Comparison of ENCODE assay signal across 8 mouse cellular contexts in the genomic region with DNA sequence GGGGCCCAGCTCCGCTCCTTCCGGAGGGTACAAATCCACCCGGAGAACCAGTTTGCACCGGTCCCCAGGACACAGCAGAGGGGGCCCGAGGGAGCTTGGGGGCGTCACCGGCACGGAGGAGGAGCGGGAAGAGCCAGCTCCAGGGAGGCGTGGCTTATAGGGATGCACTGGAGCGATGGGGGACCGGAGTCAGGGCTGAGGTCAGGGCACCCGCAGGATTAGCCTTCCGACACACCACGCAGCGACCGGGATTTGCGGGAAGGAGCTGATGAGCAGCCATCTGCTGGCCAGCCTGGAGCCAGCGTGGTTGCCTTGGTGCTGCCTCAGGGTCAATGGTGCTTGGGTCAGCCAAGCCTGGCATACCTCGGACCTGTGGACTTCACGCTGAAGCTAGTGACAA. TPM values are rescaled to one million over a fixed set of nuclear protein-coding genes. Genes with fewer than 3 reads are reported as not detected.
DNase-seq lines count a peak whose midpoint lies in the region; ATAC-seq lines count a peak whose summit lies in the region.

No protein-coding gene starts in this region.

- peak overlapping the region; percentile 75 for H3K4me2 ChIP-seq in midbrain, embryonic 12.5 days (replicated peaks)

- peak overlapping the region; percentile 59; the same call in 1 of the 2 replicates for H3K9ac ChIP-seq in midbrain, embryonic 12.5 days (replicated peaks)

- peaks cover 25% of the 10 kb centered on the region for H3K27me3 ChIP-seq in forebrain, embryonic 10.5 days (ENCODE audit: poor library complexity, severe bottlenecking)
- peaks cover 17% of the 10 kb centered on the region; the same call in 1 of the 2 replicates for H3K27me3 ChIP-seq in midbrain, embryonic 12.5 days

- DNase-seq in kidney, adult 18-20 months = peak; percentile 30
- no peak for DNase-seq in kidney, adult 8-10 months
- peak; percentile 62 for DNase-seq in forebrain, embryonic 10.5 days (ENCODE audit: extremely low spot score, low spot score)
- peak; percentile 63 for DNase-seq in kidney, postnatal 10 days
- DNase-seq in layer of hippocampus, adult 18-20 months (ENCODE audit: low spot score in 2 of 2) = no peak

- no peaks in the 10 kb centered on the region for H3K4me1 ChIP-seq in brown adipose tissue, adult 24 weeks (ENCODE audit: control insufficient read depth, insufficient read depth, insufficient read length, low read length)
- H3K4me1 ChIP-seq in forebrain, embryonic 10.5 days = peaks cover 13% of the 10 kb centered on the region
- H3K4me1 ChIP-seq in midbrain, embryonic 12.5 days = peaks cover 15% of the 10 kb centered on the region

- WGBS in forebrain, embryonic 10.5 days = 2% methylated on average over 21 of the region's 21 CpGs
- WGBS in midbrain, embryonic 12.5 days = 0% methylated on average over 21 of the region's 21 CpGs

- ATAC-seq in midbrain, embryonic 12.5 days (ENCODE audit: low FRiP score, low read depth) = peak; percentile 75
- no peak for ATAC-seq in activated CD4-positive, CD25-positive, alpha-beta regulatory T cell, adult 4 months

- no peaks in the 10 kb centered on the region for H3K36me3 ChIP-seq in forebrain, embryonic 10.5 days (replicated peaks)
- H3K36me3 ChIP-seq in midbrain, embryonic 12.5 days = no peaks in the 10 kb centered on the region

- no peak overlapping the region for H3K27ac ChIP-seq in brown adipose tissue, adult 24 weeks (replicated peaks; ENCODE audit: low read depth, low read length)
- H3K27ac ChIP-seq in forebrain, embryonic 10.5 days = peak overlapping the region; percentile 77
- H3K27ac ChIP-seq in midbrain, embryonic 12.5 days (replicated peaks) = no peak overlapping the region

- H3K4me3 ChIP-seq in brown adipose tissue, adult 24 weeks (ENCODE audit: insufficient read depth, low read depth, low read length) = peak overlapping the region; percentile 41; the same call in 1 of the 2 replicates
- peak overlapping the region; percentile 57 for H3K4me3 ChIP-seq in forebrain, embryonic 10.5 days
- peak overlapping the region; percentile 39 for H3K4me3 ChIP-seq in midbrain, embryonic 12.5 days

- H3K9me3 ChIP-seq in forebrain, embryonic 10.5 days = no peaks in the 10 kb centered on the region
- H3K9me3 ChIP-seq in midbrain, embryonic 12.5 days = no peaks in the 10 kb centered on the region

RNA-seq across cellular contexts. Expression of gene H3f3a, which starts 19.6 kb away (rescaled TPM):
- 412 and 419 TPM in 2 replicates for polyA plus RNA-seq in brown adipose tissue, adult 24 weeks (2012; ENCODE audit: insufficient read depth, insufficient read length, missing spikeins)
- 2,460 and 2,659 TPM in 2 replicates for polyA plus RNA-seq in forebrain, embryonic 10.5 days (2016; fragmentation: Nextera tagmentation; extraction: Ambion mirVana)
- polyA plus RNA-seq in midbrain, embryonic 12.5 days (2016; fragmentation: Nextera tagmentation; extraction: Ambion mirVana) = 3,369 and 3,552 TPM in 2 replicates
- total RNA-seq in layer of hippocampus, adult 18-20 months (2021) = 100 to 1,000 TPM; 316 to 322 TPM
- 100 to 1,000 TPM; 737 to 878 TPM for polyA plus RNA-seq in activated CD4-positive, CD25-positive, alpha-beta regulatory T cell, adult 4 months (2017; shearing (Covaris generic))

RNA-seq across cellular contexts. Expression of gene Sde2, which starts 56.8 kb away (rescaled TPM):
- polyA plus RNA-seq in brown adipose tissue, adult 24 weeks (2012; ENCODE audit: insufficient read depth, insufficient read length, missing spikeins) = 7.5 TPM in 2 replicates
- 43.3 and 45.9 TPM in 2 replicates for polyA plus RNA-seq in forebrain, embryonic 10.5 days (2016; fragmentation: Nextera tagmentation; extraction: Ambion mirVana)
- polyA plus RNA-seq in midbrain, embryonic 12.5 days (2016; fragmentation: Nextera tagmentation; extraction: Ambion mirVana) = 36.3 and 36.7 TPM in 2 replicates
- 10 to 100 TPM; 23.1 to 23.8 TPM for total RNA-seq in layer of hippocampus, adult 18-20 months (2021)
- 10 to 100 TPM; 32.3 to 34.1 TPM for polyA plus RNA-seq in activated CD4-positive, CD25-positive, alpha-beta regulatory T cell, adult 4 months (2017; shearing (Covaris generic))

Comparison
In these comparisons a context has a peak if more than half of its experiments do, and no peak if none do; other contexts are left out.
1. DNase-seq: peak in kidney, adult 18-20 months (single experiment), forebrain, embryonic 10.5 days (single experiment) and kidney, postnatal 10 days (single experiment); none in kidney, adult 8-10 months (0 of 2) and layer of hippocampus, adult 18-20 months (0 of 2).
2. Peak in every context shown above with its lines, with median percentiles within 50 percentile points of each other: H3K4me3 ChIP-seq.